Mouse (Mus musculus) urinary bladder, adult 2 months (tissue): ENCODE measurements around the gene Lrrc8d. TPM values are rescaled to one million over a fixed set of nuclear protein-coding genes. Genes with fewer than 3 reads are reported as not detected.

Experiments used
- DNase-seq: peaks from one replicate; pipeline ENCODE4 v3.0.0; 2022; ENCODE audit warnings: low spot score
- polyA plus RNA-seq: library from polyadenylated mRNA; depleted of rRNA; stranded (reverse); fragments of >200 nt; gene quantifications from 2 replicates; pipeline ENCODE4 v1.2.3, GENCODE M21; 2012

Gene Lrrc8d
- polyA plus RNA-seq, 1 experiment: 2.2 TPM

DNA sequence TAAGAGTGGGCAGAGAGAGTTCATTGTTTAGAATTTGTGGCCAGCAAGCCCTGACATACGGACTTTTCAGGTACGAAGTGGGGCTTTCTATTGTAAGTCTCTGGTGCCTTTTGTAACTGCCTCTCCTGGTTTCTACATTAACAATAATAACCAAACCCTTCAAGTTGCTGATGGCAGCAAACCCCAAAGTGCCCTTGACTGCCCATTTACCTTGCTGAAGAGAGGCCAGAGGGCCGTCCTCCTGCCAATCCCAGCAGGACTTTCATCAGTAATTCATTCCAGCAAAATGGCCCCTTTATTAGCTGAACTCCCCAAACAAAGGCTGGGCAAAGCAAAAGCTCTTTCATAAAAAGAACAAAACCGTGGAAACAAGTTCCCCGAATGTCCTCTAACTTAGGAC, 118.6 kb downstream of the Lrrc8d start:
- DNase-seq: no peak

DNA sequence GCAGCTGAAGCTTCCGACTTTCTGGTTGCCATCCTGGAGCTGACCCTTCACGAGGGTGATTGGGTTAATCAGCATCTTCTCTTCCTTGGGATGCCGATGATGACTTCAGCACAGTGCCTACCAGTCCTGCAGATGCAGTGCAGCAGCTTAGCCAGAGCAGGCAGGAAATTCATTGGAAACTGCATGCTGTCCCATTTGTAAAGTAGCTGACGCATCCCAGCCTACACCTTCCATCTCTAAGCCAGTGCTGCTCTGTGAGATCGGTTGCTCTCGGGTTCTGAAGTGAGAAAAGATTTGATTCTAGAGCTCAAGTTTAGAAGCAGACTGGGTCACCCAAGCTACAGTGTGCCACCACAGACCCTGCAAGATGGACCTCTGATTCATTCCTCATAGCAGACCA, 121.6 kb downstream of the Lrrc8d start:
- DNase-seq: no peak

DNA sequence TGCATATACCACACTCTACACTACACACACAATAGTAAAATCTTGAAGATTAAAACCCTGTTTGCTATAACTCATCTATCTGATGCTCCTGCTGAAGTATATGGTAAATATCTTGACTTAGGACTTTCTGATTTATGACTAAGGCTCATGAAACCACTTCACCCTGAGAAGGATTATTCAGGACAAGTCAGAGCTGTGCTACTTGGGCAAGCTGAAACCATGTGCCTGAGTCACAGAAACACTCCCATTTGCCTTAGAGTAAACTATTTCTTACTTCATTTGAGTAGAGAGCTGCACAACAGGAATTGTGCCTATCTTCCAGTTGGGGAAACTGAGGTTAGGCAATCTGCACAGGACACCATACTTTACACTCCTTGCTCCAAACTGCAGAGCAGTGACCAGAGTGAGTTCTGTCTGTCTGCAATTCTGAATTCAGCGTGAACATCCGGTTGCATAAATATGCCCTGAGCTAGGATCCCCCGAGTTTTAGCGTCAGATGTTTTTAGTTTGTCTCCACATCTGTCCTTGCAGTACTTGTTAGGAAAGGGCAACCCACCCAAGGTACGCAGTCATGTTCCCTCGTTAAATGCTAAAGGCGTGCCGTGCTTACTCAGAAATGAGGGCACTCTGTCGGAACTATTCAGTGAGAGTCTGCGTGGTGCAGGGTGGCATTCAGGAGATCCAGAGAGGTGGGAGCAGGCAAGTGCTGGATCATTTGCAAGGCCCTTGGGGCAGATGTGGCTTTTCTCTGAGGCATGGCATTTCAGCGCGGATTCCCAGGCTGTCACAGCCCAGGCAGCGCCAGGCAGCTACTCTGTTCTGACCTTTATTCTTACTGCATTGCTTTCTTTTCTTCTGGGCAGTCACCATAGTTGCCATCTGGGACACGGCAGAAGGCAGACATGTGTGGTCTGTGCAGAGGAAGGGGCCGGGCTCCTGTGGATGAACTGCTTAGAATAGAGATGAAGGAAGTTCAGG, 123.0 kb downstream of the Lrrc8d start:
- no peak for DNase-seq

DNA sequence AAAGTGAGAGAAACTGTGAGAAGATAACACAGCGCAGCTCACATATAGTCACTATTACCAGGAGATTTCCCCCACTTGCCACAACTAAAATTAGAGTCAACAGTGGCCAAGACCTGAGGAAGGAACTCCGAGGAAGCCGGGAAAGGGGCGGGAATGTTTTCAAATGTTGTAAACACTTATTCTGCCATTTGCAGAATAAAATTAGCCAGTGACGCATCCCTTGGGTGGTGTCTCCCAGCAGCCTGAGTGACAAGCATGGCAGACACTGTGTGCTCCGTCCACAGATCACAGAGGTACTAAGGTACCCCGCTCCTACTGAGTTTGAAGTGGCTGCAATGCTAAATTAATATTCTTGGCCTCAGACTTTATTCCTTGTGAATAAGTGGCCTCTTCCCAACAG, 124.5 kb downstream of the Lrrc8d start:
- DNase-seq: no peak

DNA sequence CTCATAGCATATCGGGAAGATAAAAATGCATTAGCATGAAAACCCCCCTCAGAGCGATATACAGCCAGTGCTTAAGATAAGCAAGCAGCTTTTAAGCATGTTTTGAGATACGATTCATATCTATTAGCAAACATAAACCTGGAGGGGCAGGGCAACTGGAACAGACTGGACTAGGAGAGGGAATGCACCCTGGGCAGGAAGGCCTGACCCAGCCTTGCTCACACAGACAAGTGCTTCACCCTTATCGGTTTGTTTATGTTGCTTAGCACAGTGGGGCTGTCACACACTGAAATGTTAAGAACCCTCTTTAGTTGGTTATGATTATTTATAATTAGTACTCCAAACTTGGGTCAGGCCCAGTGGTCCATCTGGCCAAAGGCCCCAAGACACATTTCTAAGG, 125.1 kb downstream of the Lrrc8d start:
- DNase-seq: no peak

DNA sequence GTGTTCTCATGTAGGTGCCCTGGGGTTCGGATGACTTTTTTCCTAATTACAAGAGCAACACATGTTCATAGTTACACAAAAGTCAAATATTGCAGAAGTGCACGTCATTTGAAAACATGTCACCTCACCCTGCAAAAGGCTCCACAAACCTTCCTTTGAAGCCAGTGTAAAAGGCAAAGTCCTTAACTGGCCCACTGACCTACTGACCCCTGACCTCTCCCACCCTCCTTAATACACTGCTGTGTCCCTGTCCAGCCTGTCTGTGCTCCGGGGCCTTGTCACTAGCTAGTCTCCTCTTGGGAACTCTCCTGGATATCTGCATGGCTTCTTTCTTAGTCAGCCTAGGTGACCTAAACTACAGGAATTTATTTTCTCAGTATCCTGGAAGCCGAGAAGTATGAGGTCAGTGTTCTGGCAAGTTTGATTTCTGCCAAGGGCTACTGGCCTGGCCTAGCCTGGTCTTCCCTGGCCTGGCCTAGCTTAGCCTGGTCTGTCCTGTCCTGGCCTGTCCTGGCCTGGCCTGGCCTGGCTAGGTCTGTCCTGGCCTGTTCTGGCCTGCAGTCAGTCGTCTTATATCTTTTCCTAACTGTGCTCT, 127.2 kb downstream of the Lrrc8d start:
- no peak for DNase-seq

DNA sequence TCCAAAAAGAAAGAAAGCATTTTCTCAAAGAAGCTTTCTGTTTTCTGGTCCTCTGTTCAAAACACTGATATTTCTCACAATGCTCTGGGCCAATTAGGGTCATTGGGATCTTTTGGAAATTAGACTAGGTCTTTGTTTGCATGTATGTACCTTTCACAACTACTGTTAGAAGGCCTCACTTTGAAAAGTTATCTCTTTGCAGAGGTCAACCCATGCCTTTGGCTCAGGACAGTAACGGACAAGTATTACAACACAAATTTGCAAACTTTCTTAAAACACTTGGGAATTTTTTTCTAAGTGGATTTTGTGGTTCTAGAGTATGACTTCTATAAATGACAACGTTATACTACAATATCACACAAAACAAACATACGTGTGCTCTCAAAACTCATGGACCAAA, 128.3 kb downstream of the Lrrc8d start:
- DNase-seq: no peak

DNA sequence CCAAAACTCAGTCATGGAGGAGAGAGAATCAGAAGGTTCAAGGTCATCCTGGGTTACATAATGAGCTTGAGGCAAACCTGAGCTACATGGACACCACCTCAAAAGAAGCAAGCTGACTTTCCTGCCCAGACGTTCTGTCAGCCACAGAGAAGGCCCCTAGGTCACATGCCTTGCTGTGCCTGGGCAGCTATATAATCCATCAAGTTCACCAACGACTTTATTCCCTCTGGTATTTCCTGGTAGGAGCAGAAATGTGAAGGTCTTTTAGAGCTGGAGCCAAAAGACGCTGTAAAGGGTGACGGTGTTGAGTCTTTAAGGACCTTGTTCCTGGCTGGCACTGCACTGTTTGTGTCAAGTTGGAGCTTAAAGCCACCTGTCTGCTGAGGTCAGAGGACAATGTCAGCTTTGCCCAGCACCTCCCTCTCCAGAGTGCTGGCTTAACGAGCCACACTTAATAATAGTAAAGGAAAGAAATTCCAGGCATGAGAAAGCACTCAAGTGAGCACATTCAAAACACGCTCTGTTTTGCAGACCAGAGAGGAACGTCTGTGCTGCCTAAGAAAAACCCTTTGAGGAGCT, 129.3 kb downstream of the Lrrc8d start:
- no peak for DNase-seq

DNA sequence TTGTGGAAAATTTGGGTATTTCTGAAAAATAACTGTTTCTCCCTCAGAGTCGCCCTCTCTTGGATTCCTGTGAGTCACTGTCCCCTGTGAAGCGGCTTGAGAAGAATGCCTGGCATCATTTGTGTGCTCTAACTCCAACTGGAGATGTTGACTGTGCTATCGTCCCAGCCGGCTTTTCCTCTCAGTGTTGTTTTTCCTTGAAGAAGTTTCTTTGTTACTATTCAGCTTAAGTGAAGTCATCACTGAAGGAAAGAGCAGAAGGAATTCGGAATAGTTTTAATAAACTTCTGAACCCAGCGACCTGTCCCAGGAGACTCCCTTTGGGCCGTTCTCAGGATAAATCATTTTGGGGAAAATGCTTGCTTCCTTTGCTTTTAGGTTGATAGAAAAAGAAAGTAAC, 132.4 kb downstream of the Lrrc8d start:
- DNase-seq: no peak

DNA sequence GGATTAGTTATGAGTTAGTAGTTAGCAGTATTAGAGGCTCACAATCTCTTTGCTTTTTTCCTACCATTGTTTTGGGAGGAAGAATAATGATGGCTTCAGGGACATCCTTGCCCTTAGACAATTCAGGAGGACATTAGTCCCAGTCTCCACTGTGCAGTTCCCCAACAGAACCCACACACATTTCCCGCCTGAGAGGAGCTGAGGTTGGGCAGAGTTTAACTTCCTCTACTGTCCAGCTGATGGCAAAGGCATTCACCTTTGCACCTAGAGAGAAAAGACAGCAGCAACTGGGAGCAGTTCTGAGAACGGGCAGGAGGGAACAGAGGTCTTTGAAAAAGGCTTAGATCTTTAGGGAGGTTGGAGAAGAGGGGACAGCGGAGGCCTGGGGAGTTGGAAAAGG, 134.2 kb downstream of the Lrrc8d start:
- no peak for DNase-seq

DNA sequence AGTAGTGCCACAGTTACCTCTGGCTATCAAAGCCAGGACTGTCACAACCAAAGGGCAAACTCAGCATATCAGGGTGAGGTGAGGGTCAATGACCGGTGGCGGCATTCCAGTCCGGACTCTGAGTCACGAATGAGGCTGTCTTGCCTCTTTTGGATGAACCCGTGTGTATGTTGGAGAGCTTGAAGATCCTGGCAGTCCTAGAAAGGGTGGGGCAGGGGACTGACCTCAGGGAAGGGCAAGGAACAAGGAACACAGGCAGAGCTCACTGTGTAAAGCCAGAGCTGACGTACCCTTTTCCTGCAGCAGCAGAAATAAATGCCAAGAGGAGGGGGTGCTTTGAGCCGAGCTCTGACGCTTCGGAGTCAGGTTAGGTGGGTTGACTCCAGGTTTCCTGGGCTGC, 136.2 kb downstream of the Lrrc8d start:
- no peak for DNase-seq

DNA sequence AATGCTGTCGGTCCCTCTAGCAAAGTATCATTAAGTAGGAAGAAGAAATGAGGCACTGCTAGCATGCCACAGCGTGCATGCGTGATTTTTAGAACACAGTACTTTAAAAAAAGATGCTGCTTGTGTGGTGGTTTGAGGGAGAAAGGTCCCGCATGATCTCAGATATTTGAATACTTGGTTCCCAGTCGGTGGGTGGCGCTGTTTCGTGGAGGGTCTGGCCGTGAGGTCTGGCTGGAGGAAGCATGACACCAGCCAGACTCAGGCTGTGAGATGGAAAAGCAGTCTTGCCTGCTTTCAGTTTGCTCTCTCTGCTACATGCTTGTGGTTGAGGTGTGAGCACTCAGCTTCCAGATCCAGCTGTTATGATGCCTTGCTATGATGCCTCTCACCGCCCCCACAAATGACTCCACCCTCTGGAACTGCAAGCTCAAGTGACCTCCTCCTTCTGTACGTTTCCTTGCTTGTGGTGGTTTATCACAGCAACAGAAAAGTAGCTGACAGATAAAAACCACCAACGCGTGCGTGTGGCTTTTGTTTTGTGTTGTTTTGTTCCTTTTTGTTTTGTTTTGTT, 140.1 kb downstream of the Lrrc8d start:
- no peak for DNase-seq

DNA sequence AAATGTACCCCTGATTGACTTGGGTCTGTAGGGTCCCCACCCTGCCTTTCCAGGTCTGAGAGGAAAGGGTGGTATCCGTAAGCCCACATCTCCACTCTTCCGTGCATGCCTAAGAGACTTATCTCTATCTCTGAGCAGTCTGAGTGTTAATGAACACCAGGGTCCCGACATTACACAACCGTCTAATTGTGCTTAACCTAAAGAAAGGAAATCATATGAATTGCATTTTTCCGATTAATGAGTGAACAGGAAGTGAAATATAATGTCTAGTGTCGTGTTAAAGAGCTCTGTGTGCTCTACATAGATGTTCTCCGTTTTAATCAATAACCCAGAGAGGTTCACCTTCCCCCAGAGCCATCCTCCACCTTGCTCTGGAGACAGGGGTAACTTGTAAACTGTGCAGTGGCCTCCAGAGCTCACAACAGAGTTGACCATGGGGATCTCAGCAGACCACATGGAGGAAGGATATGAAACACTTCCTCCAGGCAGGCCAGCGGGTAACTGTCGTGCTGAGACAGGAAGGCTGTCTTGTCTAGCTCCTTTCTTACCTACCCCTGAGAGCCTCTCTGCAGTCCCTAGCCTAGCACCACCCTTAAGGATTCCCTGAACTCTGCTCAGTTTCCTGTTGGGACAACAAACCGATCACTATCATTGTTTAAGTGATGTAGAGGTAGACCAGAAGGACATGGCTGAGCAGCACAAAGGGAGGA, 144.4 kb downstream of the Lrrc8d start:
- no peak for DNase-seq

DNA sequence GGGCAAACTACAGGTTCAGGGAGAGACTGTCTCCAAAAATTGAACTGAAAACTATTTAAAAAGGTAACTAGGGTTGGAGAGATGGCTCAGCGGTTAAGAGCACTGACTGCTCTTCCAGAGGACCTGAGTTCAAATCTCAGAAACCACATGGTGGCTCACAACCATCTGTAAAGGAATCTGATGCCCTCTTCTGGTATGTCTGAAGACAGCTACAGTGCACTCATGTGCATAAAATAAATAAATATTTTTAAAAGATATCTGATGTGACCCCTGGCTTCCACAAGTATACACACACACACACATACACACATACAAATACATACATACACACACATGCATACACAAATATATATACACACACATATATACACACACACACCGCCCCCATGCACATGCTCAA, 145.3 kb downstream of the Lrrc8d start:
- no peak for DNase-seq

DNA sequence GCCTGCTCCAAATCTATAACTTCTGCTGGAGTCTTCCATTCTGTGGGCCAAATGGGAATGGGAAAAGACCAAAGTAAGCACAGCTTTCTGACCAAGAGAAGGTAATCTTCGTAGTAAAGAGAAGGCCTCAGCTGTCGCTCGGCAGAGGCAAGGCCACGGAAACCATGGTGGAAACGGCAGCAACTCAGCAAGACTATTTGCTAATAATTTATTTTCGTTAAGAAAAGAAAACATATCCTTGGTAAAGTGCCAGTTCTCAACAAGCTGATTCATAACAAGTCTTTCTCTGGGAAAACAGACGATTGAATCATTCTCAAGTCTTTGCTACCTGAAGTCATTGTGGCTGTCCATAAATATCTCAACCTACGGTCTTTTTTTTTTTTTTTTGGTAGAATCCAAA, 148.0 kb downstream of the Lrrc8d start:
- DNase-seq: no peak

DNA sequence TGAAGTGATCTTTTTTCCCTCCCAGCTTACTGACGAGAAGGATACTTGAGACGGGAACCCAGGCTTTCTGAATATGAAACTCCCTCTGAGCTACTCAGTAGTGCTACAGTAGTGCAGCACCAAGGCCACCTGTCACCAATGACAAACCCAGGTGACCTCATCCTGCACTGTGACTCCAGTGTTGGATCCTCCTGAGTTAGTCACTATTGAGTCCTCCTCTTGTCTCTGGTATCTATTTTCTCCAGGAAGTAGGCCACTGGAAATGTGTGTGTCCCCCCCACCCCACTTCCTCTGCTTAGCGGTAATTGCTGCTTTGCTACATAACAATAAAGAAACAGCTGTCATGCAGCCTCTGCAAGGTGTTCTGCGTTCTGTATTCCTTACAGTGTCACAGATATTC, 149.5 kb downstream of the Lrrc8d start:
- DNase-seq: no peak

DNA sequence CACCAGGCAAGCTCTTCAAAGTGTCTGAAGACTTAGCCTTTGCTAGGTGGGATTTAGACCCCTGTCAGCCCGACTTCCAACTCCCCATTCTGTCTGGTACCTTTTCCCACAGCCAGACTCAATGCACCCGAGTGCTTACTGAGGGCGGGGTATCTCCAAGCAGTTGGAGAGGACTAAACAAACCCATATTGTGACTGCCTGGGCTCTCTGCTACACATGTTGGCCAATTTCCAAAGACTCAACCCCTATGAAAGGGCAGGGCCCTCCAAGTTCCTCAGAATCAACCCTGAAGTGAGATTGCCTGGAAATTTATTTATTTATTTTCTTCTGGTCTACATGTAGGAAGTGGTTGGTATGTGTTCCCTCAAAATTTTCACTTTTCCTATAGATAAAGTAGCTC, 149.9 kb downstream of the Lrrc8d start:
- no peak for DNase-seq

DNA sequence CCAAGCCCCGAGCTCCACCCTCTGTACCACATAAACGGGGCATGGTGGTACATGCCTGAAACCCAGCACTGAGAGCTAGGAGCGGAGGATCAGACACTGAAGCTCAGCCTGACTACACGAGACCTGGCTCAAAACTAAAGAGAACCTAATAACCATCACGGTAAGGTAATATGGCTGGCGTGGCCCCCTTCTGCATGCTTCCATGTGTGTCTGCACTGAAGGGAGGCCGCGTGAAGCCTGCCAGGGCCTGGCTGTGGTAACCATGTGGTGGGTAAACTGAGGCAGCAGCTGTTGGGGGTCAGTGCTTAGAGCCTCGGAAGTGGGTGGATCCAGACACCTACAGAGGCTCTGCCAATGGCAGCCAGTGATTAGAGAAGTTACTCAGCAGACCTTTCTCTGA, 153.5 kb downstream of the Lrrc8d start:
- no peak for DNase-seq

DNA sequence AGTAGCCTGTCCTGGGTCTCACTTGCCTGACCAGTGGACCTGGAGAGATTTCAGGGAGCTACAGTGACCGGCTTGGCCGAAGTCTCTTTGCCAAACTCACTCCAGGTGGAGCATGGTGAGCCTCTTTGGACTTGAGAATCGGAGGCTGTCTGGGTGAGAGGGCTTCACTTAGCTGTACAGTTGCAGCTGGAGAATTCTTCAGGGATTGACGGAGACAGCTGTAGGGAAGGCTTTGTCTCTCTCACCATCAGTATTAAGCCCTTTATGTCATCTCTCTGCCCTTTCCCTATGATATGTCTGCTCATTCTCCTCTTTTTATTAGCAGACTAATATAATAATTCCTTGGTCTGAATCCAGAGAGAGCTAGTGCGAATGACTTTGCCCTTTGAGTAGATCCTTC, 157.7 kb downstream of the Lrrc8d start:
- DNase-seq: no peak

DNA sequence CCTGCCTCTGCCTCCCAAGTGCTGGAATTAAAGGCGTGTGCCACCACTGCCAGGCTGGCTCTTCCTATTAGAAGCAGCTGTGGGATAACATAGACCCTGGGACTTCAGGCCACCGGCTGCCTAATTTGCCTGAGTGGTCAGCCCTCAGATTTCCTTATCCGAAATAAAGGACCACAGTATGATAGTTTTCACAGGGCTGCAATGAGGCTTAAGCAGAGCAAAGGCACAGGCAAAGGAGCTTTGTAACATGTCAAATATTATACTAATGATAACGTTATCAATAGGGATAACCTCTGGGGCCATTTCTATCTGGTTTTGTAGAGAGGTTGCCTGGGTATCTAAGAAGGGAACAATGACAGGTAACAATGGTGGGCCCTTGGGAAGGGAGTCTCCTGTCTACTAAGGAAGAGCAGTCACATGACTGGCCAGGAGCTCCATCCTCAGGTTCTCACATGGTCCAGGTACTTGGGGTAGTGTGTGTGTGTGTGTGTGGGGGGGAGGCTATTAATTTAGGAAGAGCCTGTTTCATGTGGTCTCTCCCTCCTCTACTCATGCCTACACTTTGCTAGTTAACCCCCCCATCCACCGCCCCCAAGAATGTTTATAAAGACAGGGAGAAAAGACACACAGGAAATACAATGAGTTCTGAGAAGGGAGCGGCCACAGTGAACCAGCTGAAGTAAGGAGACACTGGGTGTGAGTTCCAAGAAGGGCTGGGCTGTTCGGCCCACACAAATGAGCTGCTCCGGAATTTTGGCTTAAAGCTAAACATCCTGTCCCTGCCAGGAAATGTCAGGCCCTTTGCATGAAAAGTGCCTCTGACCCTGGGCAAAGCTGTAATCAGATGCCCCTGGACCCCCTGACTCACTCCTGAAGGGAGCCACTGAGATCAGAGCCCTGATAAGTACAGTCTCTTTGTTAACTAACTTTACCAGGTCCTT, 159.3 kb downstream of the Lrrc8d start:
- no peak for DNase-seq
